Mouse (Mus musculus): ENCODE measurements around the gene Slc25a44. TPM values are rescaled to one million over a fixed set of nuclear protein-coding genes. Genes with fewer than 3 reads are reported as not detected.
"Not testable (repeated sequence)": the region's sequence is repeated elsewhere in the genome, so short reads cannot be mapped to it uniquely, and the experiment has no call there.

Gene Slc25a44
- polyA plus RNA-seq, 1 experiment from 2014 or later, result 18.0 TPM

GRCm38 (mm10) chr3:88367517-88367916, 57.4 kb downstream of the Slc25a44 start:
- peaks cover 16% of the 10 kb centered on the region for H3K27me3 ChIP-seq (ENCODE audit: control insufficient read depth, insufficient read depth, low read length)
- H3K4me2 ChIP-seq (ENCODE audit: low read depth, low read length); H3K9me3 ChIP-seq (replicated peaks; ENCODE audit: control insufficient read depth, low read length); H3K36me3 ChIP-seq (ENCODE audit: control insufficient read depth, insufficient read depth, low read length); H3K27ac ChIP-seq (ENCODE audit: low read length); H3K9ac ChIP-seq (ENCODE audit: low read length); ATAC-seq (ENCODE audit: insufficient read depth, low FRiP score); H3K4me3 ChIP-seq (replicated peaks; ENCODE audit: low read length): not testable (repeated sequence)
- H3K4me1 ChIP-seq (ENCODE audit: control insufficient read depth, insufficient read depth, low read length), result peaks cover 12% of the 10 kb centered on the region; the same call in 1 of the 2 replicates
- WGBS, result 56% methylated on average over 3 of the region's 7 CpGs

GRCm38 (mm10) chr3:88366830-88367428, 58.0 kb downstream of the Slc25a44 start:
- 6% methylated on average over 19 of the region's 22 CpGs for WGBS
- 0 out of 2 replicates have a peak overlapping the region, but pooled peaks have one; percentile 50 for H3K9ac ChIP-seq (ENCODE audit: low read length)
- peaks cover 16% of the 10 kb centered on the region for H3K27me3 ChIP-seq (ENCODE audit: control insufficient read depth, insufficient read depth, low read length)
- not testable (repeated sequence) for H3K27ac ChIP-seq (ENCODE audit: low read length); H3K9me3 ChIP-seq (replicated peaks; ENCODE audit: control insufficient read depth, low read length); H3K36me3 ChIP-seq (ENCODE audit: control insufficient read depth, insufficient read depth, low read length)
- 0 out of 2 replicates have a peak overlapping the region, but pooled peaks have one; percentile 11 for H3K4me3 ChIP-seq (replicated peaks; ENCODE audit: low read length)
- H3K4me2 ChIP-seq (ENCODE audit: low read depth, low read length), result peak overlapping the region; percentile 41
- ATAC-seq (ENCODE audit: insufficient read depth, low FRiP score), result peak; percentile 70
- H3K4me1 ChIP-seq (ENCODE audit: control insufficient read depth, insufficient read depth, low read length), result peaks cover 12% of the 10 kb centered on the region; the same call in 1 of the 2 replicates

- H3K27me3 ChIP-seq (ENCODE audit: control insufficient read depth, insufficient read depth, low read length), result peaks cover 16% of the 10 kb centered on the region
- peaks cover 12% of the 10 kb centered on the region for H3K36me3 ChIP-seq (ENCODE audit: control insufficient read depth, insufficient read depth, low read length)
- no peak overlapping the region for H3K27ac ChIP-seq (ENCODE audit: low read length)
- H3K4me3 ChIP-seq (replicated peaks; ENCODE audit: low read length), result no peak overlapping the region
- H3K9ac ChIP-seq (ENCODE audit: low read length), result no peak overlapping the region
- 41% methylated on average over 34 of the region's 34 CpGs for WGBS
- H3K9me3 ChIP-seq (replicated peaks; ENCODE audit: control insufficient read depth, low read length), result no peaks in the 10 kb centered on the region
- no peak overlapping the region for H3K4me2 ChIP-seq (ENCODE audit: low read depth, low read length)
- ATAC-seq (ENCODE audit: insufficient read depth, low FRiP score), result no peak
- peaks cover 12% of the 10 kb centered on the region; the same call in 1 of the 2 replicates for H3K4me1 ChIP-seq (ENCODE audit: control insufficient read depth, insufficient read depth, low read length)
Observed at GRCm38 (mm10) chr3:88365705-88366361, 59.1 kb downstream of the Slc25a44 start.

GRCm38 (mm10) chr3:88364337-88364736, 60.6 kb downstream of the Slc25a44 start, which contains the start of gene Paqr6:
Gene Paqr6, plus strand, starts transcription at chr3:88364584.
- WGBS, result 5% methylated on average over 16 of the region's 16 CpGs
- peaks cover 16% of the 10 kb centered on the region for H3K27me3 ChIP-seq (ENCODE audit: control insufficient read depth, insufficient read depth, low read length)
- H3K4me1 ChIP-seq (ENCODE audit: control insufficient read depth, insufficient read depth, low read length), result peaks cover 12% of the 10 kb centered on the region; the same call in 1 of the 2 replicates
- peak; percentile 52 for ATAC-seq (ENCODE audit: insufficient read depth, low FRiP score)
- peak within 1 kb of the TSS; percentile 50 for H3K4me2 ChIP-seq (ENCODE audit: low read depth, low read length)
- peak within 1 kb of the TSS; percentile 34 for H3K4me3 ChIP-seq (replicated peaks; ENCODE audit: low read length)
- H3K27ac ChIP-seq (ENCODE audit: low read length), result peak within 1 kb of the TSS; percentile 26; the same call in 1 of the 2 replicates
- H3K9ac ChIP-seq (ENCODE audit: low read length), result peak within 1 kb of the TSS; percentile 61
- H3K36me3 ChIP-seq (ENCODE audit: control insufficient read depth, insufficient read depth, low read length), result peaks cover 23% of the 10 kb centered on the region
- H3K9me3 ChIP-seq (replicated peaks; ENCODE audit: control insufficient read depth, low read length), result no peaks in the 10 kb centered on the region

GRCm38 (mm10) chr3:88363700-88364099, 61.2 kb downstream of the Slc25a44 start:
- H3K9ac ChIP-seq (ENCODE audit: low read length), result no peak overlapping the region
- H3K4me3 ChIP-seq (replicated peaks; ENCODE audit: low read length), result no peak overlapping the region
- ATAC-seq (ENCODE audit: insufficient read depth, low FRiP score), result no peak
- peak overlapping the region; percentile 26; the same call in 1 of the 2 replicates for H3K27ac ChIP-seq (ENCODE audit: low read length)
- H3K36me3 ChIP-seq (ENCODE audit: control insufficient read depth, insufficient read depth, low read length), result peaks cover 30% of the 10 kb centered on the region
- H3K9me3 ChIP-seq (replicated peaks; ENCODE audit: control insufficient read depth, low read length), result no peaks in the 10 kb centered on the region
- H3K4me2 ChIP-seq (ENCODE audit: low read depth, low read length), result no peak overlapping the region
- H3K27me3 ChIP-seq (ENCODE audit: control insufficient read depth, insufficient read depth, low read length), result peaks cover 16% of the 10 kb centered on the region
- H3K4me1 ChIP-seq (ENCODE audit: control insufficient read depth, insufficient read depth, low read length), result peaks cover 12% of the 10 kb centered on the region; the same call in 1 of the 2 replicates
- 61% methylated on average over 4 of the region's 4 CpGs for whole genome bisulfite sequencing

- Histone ChIP-seq H3K27me3 (ENCODE audit: control insufficient read depth, insufficient read depth, low read length) (peaks cover 16% of the 10 kb centered on the region), H3K27ac (ENCODE audit: low read length) (no peak overlapping the region), H3K36me3 (ENCODE audit: control insufficient read depth, insufficient read depth, low read length) (peaks cover 37% of the 10 kb centered on the region), H3K4me3 (replicated peaks; ENCODE audit: low read length) (no peak overlapping the region), H3K9ac (ENCODE audit: low read length) (no peak overlapping the region), H3K4me2 (ENCODE audit: low read depth, low read length) (no peak overlapping the region), H3K9me3 (replicated peaks; ENCODE audit: control insufficient read depth, low read length) (no peaks in the 10 kb centered on the region), H3K4me1 (ENCODE audit: control insufficient read depth, insufficient read depth, low read length) (peaks cover 12% of the 10 kb centered on the region; the same call in 1 of the 2 replicates)
- no peak for ATAC-seq (ENCODE audit: insufficient read depth, low FRiP score)
- WGBS, result 90% methylated on average over 2 of the region's 2 CpGs
Observed at GRCm38 (mm10) chr3:88361612-88362313, 63.2 kb downstream of the Slc25a44 start.

- H3K36me3 ChIP-seq (ENCODE audit: control insufficient read depth, insufficient read depth, low read length), result peaks cover 37% of the 10 kb centered on the region
- H3K4me2 ChIP-seq (ENCODE audit: low read depth, low read length), result no peak overlapping the region
- 72% methylated on average over 6 of the region's 6 CpGs for WGBS
- H3K27me3 ChIP-seq (ENCODE audit: control insufficient read depth, insufficient read depth, low read length), result peaks cover 14% of the 10 kb centered on the region
- H3K4me3 ChIP-seq (replicated peaks; ENCODE audit: low read length), result no peak overlapping the region
- H3K4me1 ChIP-seq (ENCODE audit: control insufficient read depth, insufficient read depth, low read length), result peaks cover 12% of the 10 kb centered on the region; the same call in 1 of the 2 replicates
- H3K9ac ChIP-seq (ENCODE audit: low read length), result no peak overlapping the region
- no peak overlapping the region for H3K27ac ChIP-seq (ENCODE audit: low read length)
- ATAC-seq (ENCODE audit: insufficient read depth, low FRiP score), result no peak
- H3K9me3 ChIP-seq (replicated peaks; ENCODE audit: control insufficient read depth, low read length), result no peaks in the 10 kb centered on the region
Observed at GRCm38 (mm10) chr3:88361096-88361495, 63.8 kb downstream of the Slc25a44 start.

Measured in stomach, embryonic 16.5 days (tissue).